Mouse (Mus musculus) thymus, adult 2 months (tissue): ENCODE measurements around the gene Scaf11.

Source experiments
- CTCF ChIP-seq: fragments of 200-500 bp; IDR thresholded peaks from 2 replicates; pipeline ENCODE4 v1.5.1; 2012; ENCODE audit warnings: mild to moderate bottlenecking, control low read depth, low read length, moderate library complexity, borderline replicate concordance; ENCODE audit not compliant: control insufficient read depth, poor library complexity, insufficient read depth; ENCODE audit errors: extremely low read depth
- POLR2A ChIP-seq: fragments of 200-500 bp; IDR thresholded peaks from 2 replicates; pipeline ENCODE4 v1.6.1; 2012; ENCODE audit warnings: mild to moderate bottlenecking, low read length, control low read depth, moderate library complexity; ENCODE audit not compliant: control insufficient read depth, poor library complexity, insufficient read depth; ENCODE audit errors: extremely low read depth

- TF ChIP-seq CTCF (no peak), POLR2A (no peak)
Observed at GRCm38 (mm10) chr15:96468316-96468715, 7.7 kb upstream of the Scaf11 start.
